Mouse (Mus musculus) thymus, adult 18-20 months (tissue): ENCODE data around the gene Col4a1.

Experiments
- DNase-seq, 2 experiments: peaks; one replicate each; pipeline ENCODE4 v3.0.0; 2022; ENCODE audit warnings: mixed read lengths in 2 of 2

Gene Col4a1

GRCm38 (mm10) chr8:11173284-11174191, 139.1 kb downstream of the Col4a1 start:
- DNase-seq, result no peak

- DNase-seq, result no peak
These were observed 141.1 kb downstream of the Col4a1 start for GRCm38 (mm10) chr8:11171526-11171925.

GRCm38 (mm10) chr8:11169383-11169782, 143.2 kb downstream of the Col4a1 start:
- DNase-seq, result no peak

- no peak for DNase-seq
These were observed 143.8 kb downstream of the Col4a1 start for GRCm38 (mm10) chr8:11168780-11169179.

- DNase-seq, result no peak
These were observed 144.7 kb downstream of the Col4a1 start for GRCm38 (mm10) chr8:11167955-11168354.

GRCm38 (mm10) chr8:11165592-11165991, 147.0 kb downstream of the Col4a1 start:
- DNase-seq, result no peak

- no peak for DNase-seq
These were observed 156.3 kb downstream of the Col4a1 start for GRCm38 (mm10) chr8:11156319-11156692.

GRCm38 (mm10) chr8:11155579-11156318, 156.9 kb downstream of the Col4a1 start:
- no peak for DNase-seq

GRCm38 (mm10) chr8:11150268-11150667, 162.4 kb downstream of the Col4a1 start:
- no peak for DNase-seq

GRCm38 (mm10) chr8:11149201-11149810, 163.3 kb downstream of the Col4a1 start:
- no peak for DNase-seq

- no peak for DNase-seq
These were observed 163.8 kb downstream of the Col4a1 start for GRCm38 (mm10) chr8:11148797-11149196.
